Mouse (Mus musculus) ovary, adult 18-20 months (tissue): ENCODE measurements around the gene Zkscan3.
A peak's percentile ranks its signal among the peaks of the same experiment; 100 is the strongest.
"Not testable (repeated sequence)": the region's sequence is repeated elsewhere in the genome, so short reads cannot be mapped to it uniquely, and the experiment has no call there.

Experiments
- DNase-seq: peaks from one replicate; pipeline ENCODE4 v3.0.0; 2022; ENCODE audit warnings: low spot score, mixed read lengths

The Zkscan3 gene

DNA sequence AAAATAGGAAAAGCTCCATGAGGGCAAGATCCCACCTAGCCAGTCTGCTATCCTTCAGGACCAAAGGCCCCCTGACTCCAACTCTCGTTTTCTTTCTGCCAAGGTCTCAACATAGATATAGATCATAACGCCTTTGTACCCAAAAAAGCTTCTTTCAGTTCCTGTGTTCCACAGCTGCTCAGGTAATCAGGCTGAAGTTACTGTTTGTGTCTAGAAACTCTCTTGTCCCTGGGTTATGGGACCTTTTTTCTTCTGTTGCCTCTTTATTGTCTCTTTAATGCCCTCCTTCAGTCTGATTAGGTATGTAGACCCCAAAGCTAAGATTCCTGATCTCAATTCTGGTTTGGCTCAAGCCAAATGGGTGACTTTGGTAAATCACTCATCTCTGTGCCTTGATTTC is 5.1 kb downstream of the Zkscan3 start:
- DNase-seq: no peak

DNA sequence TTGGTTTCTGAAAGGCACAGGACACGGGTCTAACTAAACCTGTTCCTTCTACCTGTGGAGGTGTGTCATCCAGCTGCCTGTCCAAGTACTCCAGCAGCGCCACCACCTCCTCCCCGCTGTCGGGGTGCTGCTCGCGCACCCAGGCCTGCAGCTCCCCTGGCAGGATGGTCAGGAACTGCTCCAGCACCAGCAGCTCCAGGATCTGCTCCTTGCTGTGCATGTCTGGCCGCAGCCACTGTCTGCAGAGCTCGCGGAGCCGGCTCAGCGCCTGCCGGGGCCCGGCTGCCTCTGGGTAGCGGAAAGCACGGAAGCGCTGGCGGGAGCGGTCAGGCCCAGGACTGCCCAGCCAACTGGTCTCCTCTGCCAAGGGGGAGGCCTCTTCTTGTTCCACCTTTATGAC is 6.5 kb downstream of the Zkscan3 start:
- not testable (repeated sequence) for DNase-seq

DNA sequence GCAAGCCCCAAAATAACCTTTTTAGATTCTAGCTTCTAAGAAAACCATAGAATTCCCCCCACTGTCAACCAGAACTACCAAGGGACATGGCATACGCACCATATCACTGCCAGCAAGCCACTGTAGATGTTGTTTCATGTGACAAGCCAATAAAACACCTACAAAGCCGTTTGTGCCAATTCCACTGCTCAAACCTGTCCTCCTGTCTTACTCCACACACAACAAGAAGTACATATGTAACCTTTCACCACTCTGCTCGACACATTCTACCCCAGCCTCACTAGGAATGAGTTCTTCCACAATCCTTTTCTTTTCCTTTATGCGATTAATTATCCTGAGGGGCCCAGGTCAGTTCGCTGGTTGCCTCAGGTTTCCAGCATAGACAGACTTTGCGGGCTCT is 6.9 kb downstream of the Zkscan3 start:
- no peak for DNase-seq

DNA sequence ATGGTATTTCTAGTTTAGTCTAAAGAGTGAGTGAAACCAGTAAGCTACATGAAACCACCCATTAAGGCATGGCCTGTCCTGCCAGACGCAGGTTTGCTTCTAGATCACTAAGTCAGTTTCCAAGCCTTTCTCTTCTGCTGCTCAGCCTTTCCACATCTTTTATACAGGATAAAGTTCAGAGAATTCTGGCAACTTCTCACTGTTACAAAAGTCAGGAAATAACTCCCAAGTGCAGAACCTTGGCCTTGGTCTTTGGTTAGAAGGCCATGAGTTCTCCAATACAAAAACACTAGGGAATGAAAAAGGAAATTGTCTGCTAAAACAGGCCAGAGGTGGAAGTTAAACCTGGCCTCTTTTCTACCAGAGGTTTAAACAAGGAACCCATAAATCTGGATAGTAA is 7.3 kb downstream of the Zkscan3 start:
- DNase-seq: no peak

DNA sequence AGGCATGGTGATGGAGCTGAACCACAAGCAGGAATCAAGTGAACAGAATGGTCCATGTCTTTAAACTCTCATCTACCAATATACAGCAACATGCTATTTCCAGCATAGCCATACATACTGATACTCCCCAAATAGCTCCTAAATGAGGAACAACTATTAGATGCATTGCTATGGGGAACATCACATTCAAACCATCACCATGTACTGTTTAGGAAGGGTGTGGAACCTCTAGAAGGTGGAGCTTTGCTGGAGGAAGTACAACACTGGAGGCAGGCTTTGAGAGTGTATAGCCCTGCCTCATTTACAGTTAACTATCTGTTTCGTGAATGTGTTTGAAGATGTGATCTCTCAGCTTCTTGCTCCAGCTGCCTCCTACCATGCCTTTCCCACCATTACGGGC is 24.8 kb downstream of the Zkscan3 start:
- DNase-seq: no peak

DNA sequence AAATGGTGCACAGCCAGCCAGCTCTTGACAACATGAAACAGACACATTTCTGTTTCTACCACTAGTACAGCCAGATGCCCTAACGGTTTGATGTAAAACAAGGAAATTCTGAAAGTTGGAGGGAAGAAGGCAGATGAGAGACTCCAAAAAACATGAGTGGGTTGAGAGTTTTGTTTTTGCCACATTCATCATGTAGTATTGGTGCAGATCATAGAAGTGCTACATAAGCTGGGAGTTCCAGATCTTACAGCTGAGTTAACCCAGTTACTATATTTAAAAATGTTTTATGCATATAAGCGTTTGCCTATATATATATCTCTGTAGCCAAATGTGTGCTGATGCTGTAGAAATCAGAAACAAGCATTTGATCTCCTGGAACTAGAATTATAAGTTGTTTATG is 29.9 kb downstream of the Zkscan3 start:
- DNase-seq: no peak

DNA sequence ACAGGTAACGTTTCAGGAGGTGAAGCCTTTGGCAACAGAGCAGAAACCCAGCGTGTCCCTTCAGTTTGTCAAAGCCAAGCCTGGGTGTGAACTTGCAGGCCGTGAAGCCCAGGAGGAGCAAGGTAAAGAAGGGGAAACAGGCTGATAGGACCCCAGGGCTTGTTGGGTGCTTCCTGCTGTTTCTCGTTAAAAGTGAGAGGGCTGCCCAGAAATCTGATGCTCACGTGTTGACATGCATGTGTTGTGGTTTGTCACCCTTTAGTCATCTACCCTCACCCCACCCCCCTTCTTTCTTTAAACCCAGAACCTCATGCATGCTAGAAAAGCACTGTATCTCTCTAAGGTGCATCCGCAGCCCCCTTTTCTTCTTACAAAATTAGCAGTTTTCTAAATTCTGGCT is 35.9 kb downstream of the Zkscan3 start:
- no peak for DNase-seq

DNA sequence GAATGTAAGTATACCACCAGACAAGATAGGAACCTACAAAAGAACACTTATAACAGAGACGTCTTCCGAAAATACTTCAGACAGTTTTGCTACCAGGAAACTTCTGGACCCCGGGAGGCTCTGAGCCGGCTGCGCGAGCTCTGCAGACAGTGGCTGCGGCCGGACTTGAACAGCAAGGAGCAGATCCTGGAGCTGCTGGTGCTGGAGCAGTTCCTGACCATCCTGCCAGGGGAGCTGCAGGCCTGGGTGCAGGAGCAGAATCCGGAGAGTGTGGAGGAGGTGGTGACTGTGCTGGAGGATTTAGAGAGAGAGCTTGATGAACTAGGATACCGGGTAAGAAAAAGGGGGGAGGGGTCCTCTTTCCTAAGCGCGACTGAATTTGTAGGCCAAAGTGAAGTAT is 38.8 kb downstream of the Zkscan3 start:
- no peak for DNase-seq

DNA sequence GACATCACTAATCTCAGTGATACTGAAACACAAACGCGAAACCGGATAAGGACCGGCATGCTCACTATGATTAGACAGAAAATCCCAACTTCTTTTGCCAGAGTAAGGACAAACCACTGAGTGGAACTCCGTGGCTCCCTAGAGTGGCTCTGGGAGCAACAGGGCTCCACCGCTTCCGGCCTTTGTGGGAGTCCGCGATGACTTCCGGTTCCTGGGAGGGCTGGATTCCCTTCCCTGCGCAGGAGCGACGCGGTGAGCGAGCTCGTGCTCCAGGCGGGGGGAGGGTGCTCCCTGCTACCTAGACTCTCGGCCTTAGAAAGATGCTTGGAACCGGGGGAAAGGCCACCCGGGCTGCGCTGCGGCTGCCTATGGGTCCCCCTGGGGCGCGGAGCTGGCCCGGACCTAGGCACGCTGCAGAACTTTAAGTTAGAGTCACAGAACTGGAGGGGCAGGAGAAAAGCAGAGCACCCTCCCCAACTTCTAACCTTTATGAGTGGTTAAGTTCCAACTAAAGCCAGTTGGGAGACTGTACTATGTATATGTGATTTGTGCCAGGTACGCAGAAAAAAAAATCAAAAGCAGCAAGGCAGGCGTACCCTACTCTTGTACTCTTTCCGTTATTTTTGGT is 39.8 kb downstream of the Zkscan3 start, which contains the start of gene Zscan12:
Gene Zscan12 (plus strand): TSS at position 200 of the 628 bp plus-strand sequence.
- peak; percentile 88 for DNase-seq

DNA sequence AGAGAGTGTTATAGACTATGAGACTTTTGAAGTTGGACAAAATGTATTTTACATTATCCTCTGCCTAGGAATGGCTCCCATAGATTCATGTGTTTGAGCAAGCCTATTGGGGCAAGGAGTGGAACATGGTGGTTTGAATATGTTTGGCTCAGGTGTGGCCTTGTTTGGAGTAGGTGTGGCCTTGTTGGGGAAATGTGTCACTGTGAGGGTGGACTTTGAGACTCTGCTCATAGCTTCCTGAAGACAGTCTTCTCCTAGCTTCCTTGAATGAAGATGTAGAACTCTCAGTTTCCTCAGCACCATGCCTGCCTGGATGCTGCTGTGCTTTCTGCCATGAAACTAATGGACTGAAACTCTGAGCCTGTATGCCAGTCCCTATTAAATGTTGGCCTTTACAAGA is 52.0 kb downstream of the Zkscan3 start:
- no peak for DNase-seq

DNA sequence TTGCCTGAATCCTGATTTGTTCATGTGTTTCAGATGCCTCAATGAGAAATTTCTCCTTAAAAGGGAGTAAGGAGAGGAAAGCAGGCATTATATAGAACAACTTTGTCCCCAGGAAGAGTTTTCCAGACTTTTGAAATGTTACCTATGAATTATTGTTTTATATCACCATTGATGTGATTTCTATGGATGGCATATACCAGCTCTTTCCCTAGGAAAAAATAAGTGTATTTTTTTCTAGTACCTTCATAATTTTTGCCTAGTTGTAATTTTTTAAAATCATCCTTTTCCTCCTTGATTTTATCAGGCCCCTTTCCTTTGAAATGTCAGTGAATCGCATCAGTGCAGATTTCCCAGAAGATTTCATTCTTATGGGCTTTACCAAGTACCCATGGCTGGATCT is 55.9 kb downstream of the Zkscan3 start, which contains the start of gene Olfr1367:
Gene Olfr1367 (plus strand): TSS at position 301 of the 400 bp plus-strand sequence.
- no peak for DNase-seq
